Mouse (Mus musculus): ENCODE results near the gene Abcb9.

DNA sequence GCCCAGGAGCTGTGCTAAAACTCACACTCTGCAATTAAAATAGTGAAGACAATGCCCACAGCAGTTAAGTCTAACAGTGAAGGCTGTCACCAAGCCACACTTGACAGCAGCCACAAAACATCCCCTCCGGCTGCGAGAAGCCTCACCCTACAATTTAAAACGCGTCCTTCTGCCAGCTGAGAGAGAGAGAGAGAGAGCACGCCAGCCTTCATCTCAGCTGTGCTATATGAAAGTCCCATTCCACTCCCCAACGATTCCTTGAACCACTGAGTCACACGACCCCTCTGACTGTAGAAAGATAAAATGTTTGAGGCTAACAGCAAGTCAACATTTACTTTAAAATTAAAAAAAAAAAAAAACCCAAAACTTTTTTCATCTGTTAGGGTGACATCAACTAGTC lies 66.9 kb downstream of the Abcb9 start:
- no peak for TF ChIP-seq POLR2A (IDR thresholded peaks at IDR 0.05; ENCODE audit: low read depth, low read length)
- TF ChIP-seq CTCF (IDR thresholded peaks at IDR 0.05; ENCODE audit: borderline replicate concordance, insufficient read depth, low read length), result no peak
